Mouse (Mus musculus) cerebellum, adult 2 months (tissue): ENCODE data around the gene Galm. TPM values are rescaled to one million over a fixed set of nuclear protein-coding genes. Genes with fewer than 3 reads are reported as not detected.

Experiments used
- DNase-seq, 2 experiments: peaks; one replicate each; pipeline ENCODE4 v3.0.0; 2021
- H3K27ac ChIP-seq: fragments of 200-500 bp; 2 replicates; pipeline ENCODE4 v1.5.1; 2012; ENCODE audit warnings: low read length, control low read depth, inconsistent platforms; ENCODE audit not compliant: insufficient read depth
- H3K27me3 ChIP-seq: fragments of 200-500 bp; 2 replicates; pipeline ENCODE4 v1.6.1; 2012; ENCODE audit warnings: inconsistent platforms, mild to moderate bottlenecking, low read length, moderate library complexity; ENCODE audit not compliant: control insufficient read depth, insufficient read depth
- H3K4me1 ChIP-seq: fragments of 200-500 bp; 2 replicates; pipeline ENCODE4 v1.6.1; 2011; ENCODE audit warnings: low read length; ENCODE audit not compliant: control insufficient read depth, insufficient read depth
- H3K4me3 ChIP-seq: fragments of 200-500 bp; replicated peaks from 2 replicates; pipeline ENCODE3; 2011; ENCODE audit warnings: mild to moderate bottlenecking, low read depth, low read length, control low read depth; ENCODE audit not compliant: insufficient read depth
- CTCF ChIP-seq: fragments of 200-500 bp; IDR thresholded peaks from 2 replicates; pipeline ENCODE4 v1.5.1; 2011; ENCODE audit warnings: low read depth, mild to moderate bottlenecking, control low read depth, low read length, moderate library complexity, borderline replicate concordance; ENCODE audit not compliant: insufficient read depth
- POLR2A ChIP-seq: fragments of 200-500 bp; IDR thresholded peaks from 2 replicates; pipeline ENCODE4 v1.6.1; 2011; ENCODE audit warnings: low read length, control low read depth, borderline replicate concordance; ENCODE audit not compliant: insufficient read depth
- WGBS: fragments of 180-500 bp; shearing (Covaris S2); methylation state at CpG from one replicate; pipeline ENCODE4 v1.1.7; 2018; 5-methylcytosine and 5-hydroxymethylcytosine counted together
- polyA plus RNA-seq: library from polyadenylated mRNA; depleted of rRNA; stranded (reverse); fragments of >200 nt; gene quantifications from 2 replicates; pipeline ENCODE4 v1.2.3, GENCODE M21; 2012

The Galm gene
- polyA plus RNA-seq, 1 experiment = 3.4 TPM

- no peaks in the 10 kb centered on the region for H3K4me1 ChIP-seq
- WGBS = 91% methylated on average over 4 of the region's 4 CpGs
- no peak overlapping the region for H3K27ac ChIP-seq
- H3K27me3 ChIP-seq = no peaks in the 10 kb centered on the region
- TF ChIP-seq POLR2A = no peak
- TF ChIP-seq CTCF = no peak
- DNase-seq = no peak
- no peak overlapping the region for H3K4me3 ChIP-seq
Observed at GRCm38 (mm10) chr17:80113468-80113867, 13.8 kb upstream of the Galm start.

DNA sequence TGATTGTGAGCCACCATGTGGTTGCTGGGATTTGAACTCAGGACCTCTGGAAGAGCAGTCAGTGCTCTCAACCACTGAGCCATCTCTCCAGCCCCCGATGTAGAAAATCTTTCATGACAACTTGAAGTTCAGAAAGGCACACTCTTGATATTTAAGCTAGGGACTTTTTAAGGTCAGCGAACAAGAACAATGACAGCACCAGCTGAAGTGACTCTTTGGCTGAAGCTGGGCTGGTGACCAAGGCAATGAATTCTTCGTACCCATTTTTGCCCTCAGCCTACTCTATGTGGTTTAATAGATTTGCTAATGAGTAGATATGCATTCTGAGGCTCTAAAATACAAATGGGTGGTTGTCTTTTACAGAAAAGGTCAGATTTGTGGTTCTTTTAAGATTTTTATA, 6.9 kb upstream of the Galm start:
- Histone ChIP-seq H3K27me3 (no peaks in the 10 kb centered on the region), H3K27ac (no peak overlapping the region), H3K4me1 (no peaks in the 10 kb centered on the region), H3K4me3 (no peak overlapping the region)
- DNase-seq = no peak
- TF ChIP-seq POLR2A (no peak), CTCF (no peak)
- WGBS = 56% methylated on average over 3 of the region's 3 CpGs

DNA sequence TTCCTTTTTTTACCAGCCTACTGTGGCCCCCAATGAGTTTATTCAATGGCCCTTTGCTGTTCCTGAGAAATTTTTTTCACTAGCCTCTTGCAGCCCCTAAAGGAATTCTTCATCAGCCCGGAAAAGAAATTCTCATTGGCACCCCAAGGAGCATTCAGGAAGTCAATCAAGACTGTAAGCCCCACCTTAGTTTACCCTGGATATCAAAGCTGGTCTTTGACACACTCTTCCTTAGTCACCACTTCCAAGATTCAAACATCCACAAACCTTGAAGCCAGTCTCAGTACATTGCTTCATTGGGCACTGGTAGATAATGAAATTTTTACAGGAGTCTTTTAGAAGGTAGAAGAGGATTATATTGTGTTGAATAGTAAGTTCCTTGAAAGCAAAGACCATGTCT, 5.4 kb upstream of the Galm start:
- Histone ChIP-seq H3K27me3 (no peaks in the 10 kb centered on the region), H3K4me3 (no peak overlapping the region), H3K4me1 (no peaks in the 10 kb centered on the region), H3K27ac (no peak overlapping the region)
- DNase-seq = no peak
- 48% methylated on average over 1 of the region's 1 CpGs for WGBS
- TF ChIP-seq CTCF (no peak), POLR2A (no peak)

- no peak for DNase-seq
- Histone ChIP-seq H3K4me3 (no peak overlapping the region), H3K27me3 (no peaks in the 10 kb centered on the region), H3K27ac (no peak overlapping the region), H3K4me1 (no peaks in the 10 kb centered on the region)
- TF ChIP-seq POLR2A = no peak
- no peak for TF ChIP-seq CTCF
- WGBS = 97% methylated on average over 5 of the region's 5 CpGs
Observed at GRCm38 (mm10) chr17:80124985-80125750, 2.1 kb upstream of the Galm start.

DNA sequence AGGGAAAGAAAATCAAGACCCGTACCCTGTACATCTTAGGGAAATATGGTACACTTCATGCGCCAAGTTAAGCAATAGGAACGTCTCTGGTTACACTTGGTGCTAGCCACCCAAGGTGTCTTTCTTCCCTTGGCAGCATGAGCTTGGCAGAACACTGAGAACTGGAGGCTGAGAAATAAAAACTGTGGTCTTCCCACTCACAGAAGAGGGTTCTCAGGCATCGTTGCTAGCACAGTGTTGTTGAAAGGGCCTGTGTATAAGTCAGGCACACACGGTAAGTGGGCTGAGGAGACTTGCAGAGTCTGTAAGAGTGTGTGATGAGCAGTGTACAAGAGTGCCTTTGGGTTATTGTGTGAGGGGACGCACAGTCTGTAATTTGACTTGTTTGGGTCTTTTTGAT, 1.1 kb upstream of the Galm start:
- TF ChIP-seq CTCF = no peak
- TF ChIP-seq POLR2A = no peak
- 90% methylated on average over 6 of the region's 6 CpGs for WGBS
- H3K4me1 ChIP-seq = no peaks in the 10 kb centered on the region
- H3K27ac ChIP-seq = no peak overlapping the region
- no peak for DNase-seq
- H3K27me3 ChIP-seq = no peaks in the 10 kb centered on the region
- H3K4me3 ChIP-seq = no peak overlapping the region

DNA sequence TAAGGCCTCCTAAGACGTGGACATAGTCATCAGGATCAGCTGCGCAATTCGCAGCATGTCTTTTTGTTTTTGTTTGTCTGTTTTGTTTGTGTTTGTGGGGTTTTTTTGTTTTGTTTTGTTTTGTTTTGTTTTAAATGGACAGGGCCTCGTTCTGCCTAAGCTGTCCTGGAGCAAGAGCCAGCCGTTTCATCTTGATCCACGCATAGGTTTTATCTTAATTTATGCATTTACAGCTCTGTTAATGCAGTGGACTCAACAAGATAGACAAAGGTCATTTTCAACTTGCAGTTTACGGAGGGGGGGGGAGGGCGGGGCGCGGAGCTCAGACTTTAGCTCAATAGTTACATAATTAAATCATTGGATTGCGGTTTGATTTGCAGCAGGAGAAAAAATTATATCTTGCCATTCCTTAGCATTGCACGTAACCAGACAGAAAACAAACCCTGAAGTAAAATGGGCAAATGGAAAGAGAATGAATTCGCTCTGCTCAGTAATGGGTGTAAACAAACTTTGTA, 1.3 kb downstream of the Galm start:
- no peak for DNase-seq
- no peak for TF ChIP-seq POLR2A
- TF ChIP-seq CTCF = no peak
- H3K4me3 ChIP-seq = no peak overlapping the region
- H3K4me1 ChIP-seq = no peaks in the 10 kb centered on the region
- WGBS = 86% methylated on average over 13 of the region's 13 CpGs
- H3K27me3 ChIP-seq = no peaks in the 10 kb centered on the region
- H3K27ac ChIP-seq = no peak overlapping the region

GRCm38 (mm10) chr17:80129387-80129786, 2.1 kb downstream of the Galm start:
- H3K27ac ChIP-seq = no peak overlapping the region
- no peaks in the 10 kb centered on the region for H3K4me1 ChIP-seq
- TF ChIP-seq POLR2A (no peak), CTCF (no peak)
- H3K27me3 ChIP-seq = no peaks in the 10 kb centered on the region
- H3K4me3 ChIP-seq = no peak overlapping the region
- WGBS = 84% methylated on average over 4 of the region's 4 CpGs
- DNase-seq = no peak

- Histone ChIP-seq H3K27ac (no peak overlapping the region), H3K4me1 (no peaks in the 10 kb centered on the region), H3K4me3 (no peak overlapping the region), H3K27me3 (no peaks in the 10 kb centered on the region)
- no peak for DNase-seq
- TF ChIP-seq CTCF (no peak), POLR2A (no peak)
- 58% methylated on average over 9 of the region's 9 CpGs for WGBS
Observed at GRCm38 (mm10) chr17:80130718-80131430, 3.6 kb downstream of the Galm start.
